Mouse (Mus musculus): ENCODE measurements at regions not wholly inside any gene's neighbourhood (a gene's known extent, or its start where the extent isn't known, plus 50 kb on each side); places are given as distances from the start of the nearest gene placed in this dataset.

DNA sequence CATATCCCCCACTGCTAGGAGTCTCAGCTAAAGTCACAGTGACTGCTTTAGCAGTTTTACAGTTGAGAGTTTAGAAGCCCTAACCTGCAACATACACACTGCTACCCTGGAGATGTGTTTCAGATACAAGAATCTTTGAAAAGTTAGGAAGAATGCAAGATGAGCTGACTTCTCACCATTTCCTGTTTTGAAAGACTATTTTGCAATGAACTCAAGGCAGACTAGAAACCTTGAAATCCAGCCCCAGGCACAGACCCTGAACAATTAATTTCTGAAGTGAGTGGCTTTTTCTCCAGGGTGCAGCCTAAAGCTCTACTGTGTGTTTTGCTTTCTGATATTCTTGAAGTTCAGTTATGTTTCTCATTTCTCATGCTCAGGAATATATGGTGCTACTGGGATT lies 440.6 kb downstream of the Nebl start:
- H3K9ac ChIP-seq (replicated peaks; ENCODE audit: low read depth, low read length): no peak overlapping the region
- ATAC-seq (ENCODE audit: low read depth): no peak
- no peak overlapping the region for H3K4me2 ChIP-seq (ENCODE audit: low read depth, low read length)
- H3K27me3 ChIP-seq (ENCODE audit: control insufficient read depth, insufficient read depth, low read length): no peaks in the 10 kb centered on the region
- H3K4me3 ChIP-seq (ENCODE audit: low read depth, low read length): no peak overlapping the region
- H3K9me3 ChIP-seq (ENCODE audit: control insufficient read depth, low read length): no peaks in the 10 kb centered on the region
- H3K27ac ChIP-seq (ENCODE audit: low read depth, low read length): no peak overlapping the region
- H3K36me3 ChIP-seq (ENCODE audit: control insufficient read depth, insufficient read depth, low read length): no peaks in the 10 kb centered on the region
- H3K4me1 ChIP-seq (ENCODE audit: control insufficient read depth, insufficient read depth, low read length): no peaks in the 10 kb centered on the region

DNA sequence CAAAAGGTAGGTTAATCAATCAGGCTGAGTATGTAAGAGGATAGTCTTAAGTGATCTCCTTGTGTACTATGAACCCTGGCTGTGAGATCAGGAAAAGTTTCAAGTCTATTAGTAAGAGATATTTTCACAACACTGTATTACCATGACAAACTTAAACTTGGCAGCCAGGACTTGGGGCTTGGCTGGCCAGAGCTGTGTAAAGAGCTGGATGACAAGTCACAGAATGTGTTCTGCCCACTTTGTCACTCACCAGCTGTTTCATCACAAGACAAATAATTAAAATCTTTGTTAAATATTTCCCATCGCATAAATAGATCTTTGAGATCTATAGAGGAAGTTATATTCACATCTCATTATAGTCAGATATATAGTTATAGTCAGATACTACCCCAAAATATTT lies 443.7 kb downstream of the Nebl start:
- H3K4me2 ChIP-seq (ENCODE audit: low read depth, low read length): no peak overlapping the region
- no peak for ATAC-seq (ENCODE audit: low read depth)
- no peaks in the 10 kb centered on the region for H3K36me3 ChIP-seq (ENCODE audit: control insufficient read depth, insufficient read depth, low read length)
- H3K4me1 ChIP-seq (ENCODE audit: control insufficient read depth, insufficient read depth, low read length): no peaks in the 10 kb centered on the region
- no peaks in the 10 kb centered on the region for H3K27me3 ChIP-seq (ENCODE audit: control insufficient read depth, insufficient read depth, low read length)
- H3K4me3 ChIP-seq (ENCODE audit: low read depth, low read length): no peak overlapping the region
- WGBS: 90% methylated on average over 1 of the region's 1 CpGs
- H3K9me3 ChIP-seq (ENCODE audit: control insufficient read depth, low read length): no peaks in the 10 kb centered on the region
- no peak overlapping the region for H3K27ac ChIP-seq (ENCODE audit: low read depth, low read length)
- H3K9ac ChIP-seq (replicated peaks; ENCODE audit: low read depth, low read length): no peak overlapping the region

DNA sequence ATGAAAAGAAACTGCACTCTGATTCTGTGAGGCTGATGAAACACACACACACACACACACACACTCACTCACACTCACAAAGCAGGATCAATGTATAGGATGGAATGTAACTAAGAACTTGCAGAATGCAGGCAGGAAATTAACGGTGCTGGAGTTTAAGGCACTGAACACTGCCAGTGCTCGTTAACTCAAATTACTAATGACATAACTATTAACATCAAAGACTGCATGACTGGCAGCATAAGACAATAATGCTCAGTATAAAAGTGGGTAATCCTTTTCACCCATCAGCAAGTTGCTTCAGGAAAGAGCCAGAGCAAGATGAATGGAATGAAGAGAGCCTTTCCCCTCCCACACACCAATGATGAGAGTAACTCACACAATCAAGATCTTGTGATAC lies 481.3 kb downstream of the Nebl start:
- H3K9me3 ChIP-seq (ENCODE audit: control insufficient read depth, low read length): no peaks in the 10 kb centered on the region
- H3K36me3 ChIP-seq (ENCODE audit: control insufficient read depth, insufficient read depth, low read length): no peaks in the 10 kb centered on the region
- WGBS: 61% methylated on average over 2 of the region's 2 CpGs
- no peak overlapping the region for H3K27ac ChIP-seq (ENCODE audit: low read depth, low read length)
- no peak overlapping the region for H3K9ac ChIP-seq (replicated peaks; ENCODE audit: low read depth, low read length)
- H3K4me3 ChIP-seq (ENCODE audit: low read depth, low read length): no peak overlapping the region
- ATAC-seq (ENCODE audit: low read depth): no peak
- no peaks in the 10 kb centered on the region for H3K27me3 ChIP-seq (ENCODE audit: control insufficient read depth, insufficient read depth, low read length)
- H3K4me1 ChIP-seq (ENCODE audit: control insufficient read depth, insufficient read depth, low read length): no peaks in the 10 kb centered on the region
- H3K4me2 ChIP-seq (ENCODE audit: low read depth, low read length): no peak overlapping the region

DNA sequence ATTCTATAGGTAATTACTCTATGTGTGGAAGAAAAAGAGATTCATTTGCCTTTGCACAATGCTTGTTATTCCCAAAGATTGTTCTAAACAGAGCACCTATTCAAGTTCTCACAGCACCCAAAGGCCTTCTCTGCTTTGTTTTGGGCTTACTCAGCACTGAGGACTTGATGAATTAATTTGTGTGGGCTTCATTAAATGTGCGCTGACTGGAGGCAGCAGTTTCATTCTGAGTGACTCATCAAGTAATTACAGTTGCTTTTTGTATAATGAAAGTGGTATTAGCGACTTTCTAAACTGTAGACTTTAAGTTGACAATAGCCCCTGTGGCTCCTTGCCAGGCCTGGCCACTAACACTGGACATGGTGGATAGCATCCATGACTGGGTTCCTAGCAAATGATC lies 485.4 kb downstream of the Nebl start:
- H3K9me3 ChIP-seq (ENCODE audit: control insufficient read depth, low read length): no peaks in the 10 kb centered on the region
- WGBS: 66% methylated on average over 2 of the region's 2 CpGs
- ATAC-seq (ENCODE audit: low read depth): no peak
- no peak overlapping the region for H3K4me2 ChIP-seq (ENCODE audit: low read depth, low read length)
- H3K27ac ChIP-seq (ENCODE audit: low read depth, low read length): no peak overlapping the region
- H3K4me1 ChIP-seq (ENCODE audit: control insufficient read depth, insufficient read depth, low read length): no peaks in the 10 kb centered on the region
- H3K9ac ChIP-seq (replicated peaks; ENCODE audit: low read depth, low read length): no peak overlapping the region
- H3K36me3 ChIP-seq (ENCODE audit: control insufficient read depth, insufficient read depth, low read length): no peaks in the 10 kb centered on the region
- H3K27me3 ChIP-seq (ENCODE audit: control insufficient read depth, insufficient read depth, low read length): no peaks in the 10 kb centered on the region
- H3K4me3 ChIP-seq (ENCODE audit: low read depth, low read length): no peak overlapping the region

DNA sequence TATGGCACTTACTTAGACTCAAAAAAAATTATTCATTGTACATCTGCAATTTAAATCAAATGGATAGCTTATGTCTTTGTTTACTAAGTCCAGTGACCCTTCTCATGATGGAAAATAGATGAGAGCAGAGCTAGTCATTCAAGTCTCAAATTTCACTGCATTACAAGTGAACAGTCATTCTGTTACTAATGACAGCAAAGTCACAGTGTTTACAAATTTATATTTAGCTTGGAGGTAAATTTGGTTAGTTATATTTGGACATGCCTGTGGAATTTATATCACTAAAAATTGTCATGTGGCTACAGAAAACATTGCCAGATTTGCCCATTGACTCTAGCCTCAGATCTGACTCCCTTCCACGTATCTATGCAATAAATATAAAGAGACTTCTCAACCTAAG lies 515.7 kb downstream of the Nebl start:
- 66% methylated on average over 1 of the region's 1 CpGs for WGBS
- Histone ChIP-seq H3K4me3 (ENCODE audit: low read depth, low read length) (no peak overlapping the region), H3K36me3 (ENCODE audit: control insufficient read depth, insufficient read depth, low read length) (no peaks in the 10 kb centered on the region), H3K9ac (replicated peaks; ENCODE audit: low read depth, low read length) (no peak overlapping the region), H3K4me1 (ENCODE audit: control insufficient read depth, insufficient read depth, low read length) (no peaks in the 10 kb centered on the region), H3K27me3 (ENCODE audit: control insufficient read depth, insufficient read depth, low read length) (no peaks in the 10 kb centered on the region), H3K27ac (ENCODE audit: low read depth, low read length) (no peak overlapping the region), H3K9me3 (ENCODE audit: control insufficient read depth, low read length) (no peaks in the 10 kb centered on the region), H3K4me2 (ENCODE audit: low read depth, low read length) (no peak overlapping the region)
- ATAC-seq (ENCODE audit: low read depth): no peak

DNA sequence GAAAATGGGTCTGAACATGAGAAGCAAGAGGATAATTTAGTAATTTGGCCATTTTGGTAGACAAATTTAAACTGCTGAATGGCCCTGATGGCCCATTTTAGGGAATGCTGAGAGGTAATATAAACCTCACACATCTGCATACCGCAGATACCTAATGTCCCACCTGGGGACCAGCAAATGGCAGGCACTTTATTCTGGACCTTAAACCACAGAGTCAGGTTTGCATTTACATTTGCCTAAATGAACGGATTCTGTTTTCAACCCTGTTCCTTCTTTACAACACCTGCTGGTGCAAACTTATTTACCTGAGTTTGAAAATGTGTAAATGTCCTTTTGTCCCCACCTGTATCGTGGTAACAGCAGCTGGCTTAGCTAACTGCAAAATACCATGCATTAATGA lies 516.4 kb downstream of the Nebl start:
- Histone ChIP-seq H3K27me3 (ENCODE audit: control insufficient read depth, insufficient read depth, low read length) (no peaks in the 10 kb centered on the region), H3K36me3 (ENCODE audit: control insufficient read depth, insufficient read depth, low read length) (no peaks in the 10 kb centered on the region), H3K9ac (replicated peaks; ENCODE audit: low read depth, low read length) (no peak overlapping the region), H3K9me3 (ENCODE audit: control insufficient read depth, low read length) (no peaks in the 10 kb centered on the region), H3K4me1 (ENCODE audit: control insufficient read depth, insufficient read depth, low read length) (no peaks in the 10 kb centered on the region), H3K4me2 (ENCODE audit: low read depth, low read length) (no peak overlapping the region), H3K27ac (ENCODE audit: low read depth, low read length) (no peak overlapping the region), H3K4me3 (ENCODE audit: low read depth, low read length) (no peak overlapping the region)
- WGBS: 67% methylated on average over 3 of the region's 3 CpGs
- ATAC-seq (ENCODE audit: low read depth): no peak

DNA sequence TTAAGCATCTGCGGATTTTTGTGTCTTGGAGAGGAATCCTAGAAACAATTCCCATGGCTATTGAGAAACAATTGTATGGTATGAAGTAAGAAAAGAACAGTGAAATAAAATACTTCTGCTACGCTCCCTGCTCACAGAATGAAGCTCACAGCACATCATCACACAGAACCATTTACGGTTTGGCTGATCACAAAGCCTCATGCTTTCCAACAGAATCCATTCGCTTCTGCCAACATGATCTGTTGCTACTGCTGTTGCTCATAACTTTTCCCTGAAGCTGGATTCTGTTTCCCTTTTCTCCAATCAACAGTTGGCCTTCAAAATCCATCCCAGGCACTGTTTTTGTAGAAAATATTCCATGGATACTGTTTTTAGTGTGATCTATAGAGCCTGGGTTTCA lies 518.7 kb downstream of the Nebl start:
- no peaks in the 10 kb centered on the region for H3K4me1 ChIP-seq (ENCODE audit: control insufficient read depth, insufficient read depth, low read length)
- H3K27me3 ChIP-seq (ENCODE audit: control insufficient read depth, insufficient read depth, low read length): no peaks in the 10 kb centered on the region
- H3K27ac ChIP-seq (ENCODE audit: low read depth, low read length): no peak overlapping the region
- ATAC-seq (ENCODE audit: low read depth): no peak
- no peak overlapping the region for H3K4me2 ChIP-seq (ENCODE audit: low read depth, low read length)
- no peak overlapping the region for H3K4me3 ChIP-seq (ENCODE audit: low read depth, low read length)
- H3K36me3 ChIP-seq (ENCODE audit: control insufficient read depth, insufficient read depth, low read length): no peaks in the 10 kb centered on the region
- no peak overlapping the region for H3K9ac ChIP-seq (replicated peaks; ENCODE audit: low read depth, low read length)
- 90% methylated on average over 4 of the region's 4 CpGs for WGBS
- H3K9me3 ChIP-seq (ENCODE audit: control insufficient read depth, low read length): no peaks in the 10 kb centered on the region

DNA sequence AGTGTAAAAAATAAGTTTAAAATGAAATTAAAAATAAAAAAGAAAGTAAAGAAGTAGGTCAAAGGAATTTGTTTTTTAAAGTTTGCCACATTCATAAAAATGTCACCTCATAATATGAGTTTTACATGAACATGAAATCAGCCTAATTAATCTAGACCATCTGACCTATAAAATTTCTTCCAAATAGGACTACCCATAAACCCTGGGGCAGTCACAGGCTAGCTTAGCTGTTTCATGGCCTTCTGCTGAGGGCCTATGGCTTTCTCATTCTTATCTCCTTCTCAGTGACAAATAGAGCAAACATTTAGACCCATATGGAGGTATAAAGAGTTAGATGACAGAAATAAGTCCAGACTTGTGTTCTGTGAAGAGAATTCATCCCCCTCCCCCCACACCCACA lies 520.2 kb downstream of the Nebl start:
- Histone ChIP-seq H3K9me3 (ENCODE audit: control insufficient read depth, low read length) (no peaks in the 10 kb centered on the region), H3K27ac (ENCODE audit: low read depth, low read length) (no peak overlapping the region), H3K4me1 (ENCODE audit: control insufficient read depth, insufficient read depth, low read length) (no peaks in the 10 kb centered on the region), H3K9ac (replicated peaks; ENCODE audit: low read depth, low read length) (no peak overlapping the region), H3K27me3 (ENCODE audit: control insufficient read depth, insufficient read depth, low read length) (no peaks in the 10 kb centered on the region), H3K36me3 (ENCODE audit: control insufficient read depth, insufficient read depth, low read length) (no peaks in the 10 kb centered on the region), H3K4me3 (ENCODE audit: low read depth, low read length) (no peak overlapping the region), H3K4me2 (ENCODE audit: low read depth, low read length) (no peak overlapping the region)
- no peak for ATAC-seq (ENCODE audit: low read depth)

DNA sequence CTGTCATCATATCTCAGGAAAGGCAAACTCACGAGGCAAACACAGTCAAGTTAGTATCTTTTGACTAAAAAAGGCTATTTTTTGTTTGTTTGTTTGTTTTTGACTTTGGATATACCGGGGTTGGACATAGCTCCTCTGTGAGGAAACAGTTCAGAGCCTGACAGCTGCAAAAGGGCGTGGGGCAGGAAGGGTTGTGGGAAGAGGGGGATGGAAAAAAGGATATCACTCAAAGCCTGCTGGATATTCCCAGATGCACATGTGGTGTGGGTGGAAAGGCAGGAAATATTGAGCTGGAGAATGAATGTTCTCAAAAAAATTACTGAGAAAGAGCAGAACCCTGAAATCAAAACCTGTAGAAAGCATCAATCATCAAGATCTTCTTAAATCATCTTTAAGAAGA lies 537.7 kb downstream of the Nebl start:
- Histone ChIP-seq H3K4me3 (ENCODE audit: low read depth, low read length) (no peak overlapping the region), H3K9me3 (ENCODE audit: control insufficient read depth, low read length) (no peaks in the 10 kb centered on the region), H3K9ac (replicated peaks; ENCODE audit: low read depth, low read length) (no peak overlapping the region), H3K27ac (ENCODE audit: low read depth, low read length) (no peak overlapping the region), H3K4me1 (ENCODE audit: control insufficient read depth, insufficient read depth, low read length) (no peaks in the 10 kb centered on the region), H3K27me3 (ENCODE audit: control insufficient read depth, insufficient read depth, low read length) (no peaks in the 10 kb centered on the region), H3K36me3 (ENCODE audit: control insufficient read depth, insufficient read depth, low read length) (no peaks in the 10 kb centered on the region), H3K4me2 (ENCODE audit: low read depth, low read length) (no peak overlapping the region)
- no peak for ATAC-seq (ENCODE audit: low read depth)
- WGBS: 64% methylated on average over 3 of the region's 3 CpGs

DNA sequence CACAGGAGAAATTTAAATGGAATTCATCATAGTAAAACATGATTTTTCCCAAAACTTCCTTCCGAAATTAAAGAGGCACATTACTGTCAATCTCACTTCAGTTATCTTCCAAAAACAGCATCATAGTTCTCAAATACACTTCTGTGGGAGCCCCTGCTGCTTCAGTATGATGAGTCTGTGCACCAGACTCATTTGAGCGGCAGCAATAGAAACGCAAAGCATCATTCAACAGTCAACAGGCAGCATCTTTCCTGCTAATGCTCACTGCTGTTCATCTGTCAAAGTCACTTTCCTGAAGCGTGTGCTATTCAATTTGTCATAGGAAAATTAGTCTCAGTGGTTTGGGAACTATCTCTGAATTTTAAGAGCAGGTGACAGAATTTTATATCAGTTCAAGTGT lies 542.1 kb downstream of the Nebl start:
- Histone ChIP-seq H3K27me3 (ENCODE audit: control insufficient read depth, insufficient read depth, low read length) (no peaks in the 10 kb centered on the region), H3K4me2 (ENCODE audit: low read depth, low read length) (no peak overlapping the region), H3K9ac (replicated peaks; ENCODE audit: low read depth, low read length) (no peak overlapping the region), H3K4me1 (ENCODE audit: control insufficient read depth, insufficient read depth, low read length) (no peaks in the 10 kb centered on the region), H3K9me3 (ENCODE audit: control insufficient read depth, low read length) (no peaks in the 10 kb centered on the region), H3K4me3 (ENCODE audit: low read depth, low read length) (no peak overlapping the region), H3K36me3 (ENCODE audit: control insufficient read depth, insufficient read depth, low read length) (no peaks in the 10 kb centered on the region), H3K27ac (ENCODE audit: low read depth, low read length) (no peak overlapping the region)
- 79% methylated on average over 4 of the region's 4 CpGs for WGBS
- no peak for ATAC-seq (ENCODE audit: low read depth)
